Mouse (Mus musculus) stomach, postnatal 0 days (tissue): ENCODE data around the gene Ass1. TPM values are rescaled to one million over a fixed set of nuclear protein-coding genes. Genes with fewer than 3 reads are reported as not detected.

Experiments used
- ATAC-seq: fragments of 200-750 bp; cut with Nextera tagmentation; 2 replicates; pipeline ENCODE4 v1.8.0; 2017; ENCODE audit not compliant: low FRiP score, low TSS enrichment
- DNase-seq: peaks from one replicate; pipeline ENCODE4 v3.0.0-alpha.2; 2016; ENCODE audit warnings: low spot score
- H3K27ac ChIP-seq: fragments of 300-500 bp; sonication (generic); replicated peaks from 2 replicates; pipeline ENCODE4 v1.5.1; 2014; ENCODE audit warnings: mild to moderate bottlenecking, control low read depth
- H3K27me3 ChIP-seq: fragments of 300-500 bp; sonication (generic); 2 replicates; pipeline ENCODE4 v1.6.1; 2014; ENCODE audit warnings: low read length; ENCODE audit not compliant: control insufficient read depth, insufficient read depth
- H3K36me3 ChIP-seq: fragments of 300-500 bp; sonication (generic); 2 replicates; pipeline ENCODE4 v1.6.1; 2014; ENCODE audit warnings: low read length, mixed read lengths; ENCODE audit not compliant: control insufficient read depth, insufficient read depth
- H3K4me1 ChIP-seq: fragments of 300-500 bp; sonication (generic); replicated peaks from 2 replicates; pipeline ENCODE4 v1.6.1; 2014; ENCODE audit warnings: antibody characterized with exemption; ENCODE audit not compliant: control insufficient read depth, insufficient read depth
- H3K4me2 ChIP-seq: fragments of 300-500 bp; sonication (generic); replicated peaks from 2 replicates; pipeline ENCODE4 v1.6.1; 2014; ENCODE audit warnings: low read depth, mild to moderate bottlenecking, control low read depth, moderate library complexity
- H3K4me3 ChIP-seq: fragments of 300-500 bp; sonication (generic); 2 replicates; pipeline ENCODE4 v1.5.1; 2014; ENCODE audit warnings: low read depth, low read length, control low read depth
- H3K9ac ChIP-seq: fragments of 300-500 bp; sonication (generic); 2 replicates; pipeline ENCODE4 v1.6.1; 2014; ENCODE audit warnings: mild to moderate bottlenecking, low read length, control low read depth, mixed read lengths
- H3K9me3 ChIP-seq: fragments of 300-500 bp; sonication (generic); 2 replicates; pipeline ENCODE4 v1.6.1; 2016; ENCODE audit warnings: low read length; ENCODE audit not compliant: control insufficient read depth
- CTCF ChIP-seq: IDR thresholded peaks from 2 replicates; pipeline ENCODE4 v1.5.1; 2016; ENCODE audit warnings: antibody characterized with exemption, low read depth, mild to moderate bottlenecking, moderate library complexity
- EP300 ChIP-seq: optimal IDR thresholded peaks from 2 replicates; pipeline ENCODE3; 2016; ENCODE audit warnings: antibody characterized with exemption
- WGBS: fragments of 180-500 bp; shearing (Covaris S2); extraction: QIAGEN DNeasy Blood & Tissue Kit; methylation state at CpG from one replicate; pipeline ENCODE4 v1.1.7; 2014; 5-methylcytosine and 5-hydroxymethylcytosine counted together
- polyA plus RNA-seq: library from polyadenylated mRNA; unstranded; fragments of >200 nt; fragmentation: Nextera tagmentation; extraction: Ambion mirVana; gene quantifications from 2 replicates; pipeline ENCODE4 v1.2.1, GENCODE M21; 2015

Gene Ass1
- polyA plus RNA-seq, 1 experiment from 2014 or later, result 34.3 TPM

- no peak overlapping the region for H3K4me3 ChIP-seq
- H3K27ac ChIP-seq, result no peak overlapping the region
- ATAC-seq (no peak), DNase-seq (no peak)
- H3K36me3 ChIP-seq, result no peaks in the 10 kb centered on the region
- no peaks in the 10 kb centered on the region for H3K9me3 ChIP-seq
- no peak overlapping the region for H3K4me2 ChIP-seq
- no peaks in the 10 kb centered on the region; the same call in 1 of the 2 replicates for H3K4me1 ChIP-seq
- H3K27me3 ChIP-seq, result no peaks in the 10 kb centered on the region
- no peak overlapping the region for H3K9ac ChIP-seq
- WGBS, result 89% methylated on average over 1 of the region's 1 CpGs
- no peak for TF ChIP-seq CTCF
- no peak for TF ChIP-seq EP300
Observed at GRCm38 (mm10) chr2:31467457-31467856, 2.5 kb upstream of the Ass1 start.

- no peaks in the 10 kb centered on the region for H3K9me3 ChIP-seq
- H3K36me3 ChIP-seq, result no peaks in the 10 kb centered on the region
- ATAC-seq (no peak), DNase-seq (no peak)
- no peak overlapping the region for H3K4me3 ChIP-seq
- H3K4me2 ChIP-seq, result no peak overlapping the region
- WGBS, result 89% methylated on average over 7 of the region's 7 CpGs
- H3K27me3 ChIP-seq, result no peaks in the 10 kb centered on the region
- no peak overlapping the region for H3K9ac ChIP-seq
- no peak for TF ChIP-seq CTCF
- TF ChIP-seq EP300, result no peak
- H3K27ac ChIP-seq, result no peak overlapping the region
- no peaks in the 10 kb centered on the region; the same call in 1 of the 2 replicates for H3K4me1 ChIP-seq
Observed at GRCm38 (mm10) chr2:31468857-31469256, 1.1 kb upstream of the Ass1 start.

- TF ChIP-seq CTCF, result no peak
- TF ChIP-seq EP300, result no peak
- no peak overlapping the region for H3K27ac ChIP-seq
- no peaks in the 10 kb centered on the region for H3K27me3 ChIP-seq
- peak overlapping the region; percentile 87 for H3K4me2 ChIP-seq
- H3K9me3 ChIP-seq, result no peaks in the 10 kb centered on the region
- H3K4me1 ChIP-seq, result no peaks in the 10 kb centered on the region; the same call in 1 of the 2 replicates
- ATAC-seq, result no peak
- DNase-seq, result no peak
- WGBS, result 37% methylated on average over 7 of the region's 7 CpGs
- no peak overlapping the region for H3K9ac ChIP-seq
- H3K4me3 ChIP-seq, result peak overlapping the region; percentile 53
- H3K36me3 ChIP-seq, result no peaks in the 10 kb centered on the region
Observed at GRCm38 (mm10) chr2:31469480-31469879, 527 bp upstream of the Ass1 start.

- Histone ChIP-seq H3K9ac (peak overlapping the region; percentile 56), H3K36me3 (no peaks in the 10 kb centered on the region), H3K4me2 (peak overlapping the region; percentile 87), H3K4me3 (peak overlapping the region; percentile 53), H3K27ac (peak overlapping the region; percentile 67), H3K9me3 (no peaks in the 10 kb centered on the region), H3K4me1 (no peaks in the 10 kb centered on the region; the same call in 1 of the 2 replicates), H3K27me3 (no peaks in the 10 kb centered on the region)
- TF ChIP-seq CTCF (no peak), EP300 (no peak)
- 8% methylated on average over 17 of the region's 19 CpGs for WGBS
- DNase-seq (peak; percentile 55), ATAC-seq (peak; percentile 33; the same call in 1 of the 2 replicates)
Observed at GRCm38 (mm10) chr2:31470683-31471385, 827 bp downstream of the Ass1 start.

- ATAC-seq (no peak), DNase-seq (no peak)
- no peaks in the 10 kb centered on the region for H3K27me3 ChIP-seq
- no peaks in the 10 kb centered on the region for H3K9me3 ChIP-seq
- no peak for TF ChIP-seq EP300
- TF ChIP-seq CTCF, result no peak
- no peak overlapping the region for H3K9ac ChIP-seq
- H3K4me3 ChIP-seq, result no peak overlapping the region
- no peaks in the 10 kb centered on the region; the same call in 1 of the 2 replicates for H3K4me1 ChIP-seq
- no peak overlapping the region for H3K27ac ChIP-seq
- 58% methylated on average over 6 of the region's 6 CpGs for WGBS
- no peak overlapping the region; the same call in 1 of the 2 replicates for H3K4me2 ChIP-seq
- H3K36me3 ChIP-seq, result no peaks in the 10 kb centered on the region
Observed at GRCm38 (mm10) chr2:31471611-31472010, 1.6 kb downstream of the Ass1 start.

- no peak overlapping the region for H3K4me2 ChIP-seq
- no peak for ATAC-seq
Observed at GRCm38 (mm10) chr2:31472406-31473065, 2.5 kb downstream of the Ass1 start.

More at GRCm38 (mm10) chr2:31472406-31473065, 2.5 kb downstream of the Ass1 start:
- Histone ChIP-seq H3K4me1 (no peaks in the 10 kb centered on the region; the same call in 1 of the 2 replicates), H3K36me3 (no peaks in the 10 kb centered on the region), H3K9ac (no peak overlapping the region), H3K27ac (no peak overlapping the region), H3K4me3 (no peak overlapping the region), H3K9me3 (no peaks in the 10 kb centered on the region), H3K27me3 (no peaks in the 10 kb centered on the region)
- TF ChIP-seq EP300, result no peak
- peak; percentile 87 for TF ChIP-seq CTCF
- 48% methylated on average over 10 of the region's 10 CpGs for WGBS
- DNase-seq, result no peak
